Mouse (Mus musculus): ENCODE data around the gene Col6a5. TPM values are rescaled to one million over a fixed set of nuclear protein-coding genes. Genes with fewer than 3 reads are reported as not detected.

Col6a5 gene
- polyA plus RNA-seq, 1 experiment from 2014 or later = 0.38 TPM

- Histone ChIP-seq H3K36me3 (ENCODE audit: control insufficient read depth, insufficient read depth) (no peaks in the 10 kb centered on the region), H3K4me3 (ENCODE audit: low read length) (peak within 1 kb of the TSS; percentile 44), H3K4me2 (ENCODE audit: low read depth, low read length) (peak within 1 kb of the TSS; percentile 59), H3K27ac (ENCODE audit: low read length) (peak within 1 kb of the TSS; percentile 69), H3K4me1 (ENCODE audit: control insufficient read depth, insufficient read depth, low read length) (peaks cover 4% of the 10 kb centered on the region), H3K9me3 (replicated peaks; ENCODE audit: control insufficient read depth, low read length) (no peaks in the 10 kb centered on the region), H3K9ac (ENCODE audit: low read length) (peak within 1 kb of the TSS; percentile 64), H3K27me3 (ENCODE audit: control insufficient read depth, insufficient read depth, low read length) (0 out of 2 replicates have a peak, but pooled peaks cover 3% of the 10 kb centered on the region)
- peak; percentile 52; the same call in 1 of the 2 replicates for ATAC-seq (replicated peaks; ENCODE audit: extremely low read depth, insufficient read depth, low FRiP score)
- 16% methylated on average over 20 of the region's 20 CpGs for WGBS
These were observed 132.6 kb downstream of the Col6a5 start, which contains the start of gene Col6a6 for GRCm38 (mm10) chr9:105827791-105828385. TSS of gene Col6a6 (minus strand) at chr9:105828160.

- H3K4me3 ChIP-seq (ENCODE audit: low read length) = peak overlapping the region; percentile 23
- no peaks in the 10 kb centered on the region for H3K36me3 ChIP-seq (ENCODE audit: control insufficient read depth, insufficient read depth)
- no peak for ATAC-seq (replicated peaks; ENCODE audit: extremely low read depth, insufficient read depth, low FRiP score)
- H3K9ac ChIP-seq (ENCODE audit: low read length) = no peak overlapping the region
- no peaks in the 10 kb centered on the region for H3K9me3 ChIP-seq (replicated peaks; ENCODE audit: control insufficient read depth, low read length)
- H3K27ac ChIP-seq (ENCODE audit: low read length) = 0 out of 2 replicates have a peak overlapping the region, but pooled peaks have one; percentile 21
- H3K4me2 ChIP-seq (ENCODE audit: low read depth, low read length) = peak overlapping the region; percentile 46
- WGBS = 58% methylated on average over 8 of the region's 8 CpGs
- 0 out of 2 replicates have a peak, but pooled peaks cover 3% of the 10 kb centered on the region for H3K27me3 ChIP-seq (ENCODE audit: control insufficient read depth, insufficient read depth, low read length)
- H3K4me1 ChIP-seq (ENCODE audit: control insufficient read depth, insufficient read depth, low read length) = peaks cover 4% of the 10 kb centered on the region
These were observed 133.3 kb downstream of the Col6a5 start for GRCm38 (mm10) chr9:105827076-105827647.

- H3K27me3 ChIP-seq (ENCODE audit: control insufficient read depth, insufficient read depth, low read length) = no peaks in the 10 kb centered on the region
- no peaks in the 10 kb centered on the region for H3K4me1 ChIP-seq (ENCODE audit: control insufficient read depth, insufficient read depth, low read length)
- H3K4me2 ChIP-seq (ENCODE audit: low read depth, low read length) = no peak overlapping the region
- no peaks in the 10 kb centered on the region for H3K9me3 ChIP-seq (replicated peaks; ENCODE audit: control insufficient read depth, low read length)
- H3K27ac ChIP-seq (ENCODE audit: low read length) = no peak overlapping the region
- no peak for ATAC-seq (replicated peaks; ENCODE audit: extremely low read depth, insufficient read depth, low FRiP score)
- no peaks in the 10 kb centered on the region for H3K36me3 ChIP-seq (ENCODE audit: control insufficient read depth, insufficient read depth)
- no peak overlapping the region for H3K9ac ChIP-seq (ENCODE audit: low read length)
- H3K4me3 ChIP-seq (ENCODE audit: low read length) = no peak overlapping the region
- WGBS = 77% methylated on average over 6 of the region's 6 CpGs
These were observed 139.7 kb downstream of the Col6a5 start for GRCm38 (mm10) chr9:105820711-105821110.

DNA sequence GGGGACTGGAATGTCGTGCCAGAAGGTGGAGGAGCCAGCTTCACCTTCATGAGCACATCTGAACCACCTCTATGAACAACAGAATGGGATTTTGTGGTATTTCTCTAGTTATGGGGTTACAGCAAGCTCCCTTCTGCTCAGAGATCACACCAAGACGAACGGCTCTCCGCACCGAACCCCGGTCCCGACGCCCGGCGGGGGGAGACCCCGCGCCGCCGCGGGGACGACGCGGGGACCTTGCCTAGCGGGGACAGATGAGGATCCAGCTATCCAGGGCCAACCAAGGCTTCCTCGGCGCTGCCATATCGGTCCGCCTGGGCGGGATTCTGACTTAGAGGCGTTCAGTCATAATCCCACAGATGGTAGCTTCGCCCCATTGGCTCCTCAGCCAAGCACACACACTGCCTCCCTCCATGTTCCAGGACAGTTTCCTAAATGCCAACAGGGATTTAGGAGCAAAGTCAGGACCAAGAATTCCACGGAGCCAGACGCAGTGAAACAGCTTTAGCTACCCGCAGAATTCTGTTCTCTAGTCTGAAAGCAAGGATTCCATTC, 141.2 kb downstream of the Col6a5 start:
- H3K27ac ChIP-seq (ENCODE audit: low read length) = no peak overlapping the region
- no peaks in the 10 kb centered on the region for H3K9me3 ChIP-seq (replicated peaks; ENCODE audit: control insufficient read depth, low read length)
- H3K4me1 ChIP-seq (ENCODE audit: control insufficient read depth, insufficient read depth, low read length) = no peaks in the 10 kb centered on the region
- no peaks in the 10 kb centered on the region for H3K36me3 ChIP-seq (ENCODE audit: control insufficient read depth, insufficient read depth)
- 64% methylated on average over 29 of the region's 29 CpGs for WGBS
- H3K9ac ChIP-seq (ENCODE audit: low read length) = no peak overlapping the region
- H3K4me2 ChIP-seq (ENCODE audit: low read depth, low read length) = peak overlapping the region; percentile 31; the same call in 1 of the 2 replicates
- ATAC-seq (replicated peaks; ENCODE audit: extremely low read depth, insufficient read depth, low FRiP score) = no peak
- H3K27me3 ChIP-seq (ENCODE audit: control insufficient read depth, insufficient read depth, low read length) = no peaks in the 10 kb centered on the region
- H3K4me3 ChIP-seq (ENCODE audit: low read length) = no peak overlapping the region

DNA sequence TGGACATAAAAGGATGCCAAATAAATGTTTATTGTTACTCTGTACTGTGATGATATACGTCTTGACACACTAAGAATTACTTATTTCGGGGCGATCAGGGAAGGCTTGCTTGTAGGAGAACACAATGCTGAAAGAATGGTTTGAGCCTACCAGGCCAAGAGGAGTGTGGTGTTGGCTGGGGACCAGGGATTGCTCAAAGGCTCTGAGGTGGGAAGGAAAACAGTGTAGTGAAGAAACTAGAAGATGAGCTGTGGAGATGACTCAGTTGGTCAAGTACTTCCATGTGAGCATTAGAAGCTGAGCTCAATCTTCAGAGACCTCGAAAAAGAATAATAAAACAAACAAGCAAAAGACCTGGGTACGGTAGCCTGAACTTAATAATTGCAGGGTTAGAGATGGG, 146.0 kb downstream of the Col6a5 start:
- WGBS = 81% methylated on average over 5 of the region's 5 CpGs
- Histone ChIP-seq H3K4me1 (ENCODE audit: control insufficient read depth, insufficient read depth, low read length) (no peaks in the 10 kb centered on the region), H3K4me3 (ENCODE audit: low read length) (no peak overlapping the region), H3K27me3 (ENCODE audit: control insufficient read depth, insufficient read depth, low read length) (no peaks in the 10 kb centered on the region), H3K36me3 (ENCODE audit: control insufficient read depth, insufficient read depth) (no peaks in the 10 kb centered on the region), H3K4me2 (ENCODE audit: low read depth, low read length) (no peak overlapping the region), H3K9me3 (replicated peaks; ENCODE audit: control insufficient read depth, low read length) (no peaks in the 10 kb centered on the region), H3K27ac (ENCODE audit: low read length) (no peak overlapping the region), H3K9ac (ENCODE audit: low read length) (no peak overlapping the region)
- no peak for ATAC-seq (replicated peaks; ENCODE audit: extremely low read depth, insufficient read depth, low FRiP score)

GRCm38 (mm10) chr9:105811458-105811857, 149.0 kb downstream of the Col6a5 start:
- H3K9me3 ChIP-seq (replicated peaks; ENCODE audit: control insufficient read depth, low read length) = no peaks in the 10 kb centered on the region
- WGBS = 72% methylated on average over 7 of the region's 7 CpGs
- ATAC-seq (replicated peaks; ENCODE audit: extremely low read depth, insufficient read depth, low FRiP score) = no peak
- no peaks in the 10 kb centered on the region for H3K27me3 ChIP-seq (ENCODE audit: control insufficient read depth, insufficient read depth, low read length)
- H3K9ac ChIP-seq (ENCODE audit: low read length) = no peak overlapping the region
- H3K36me3 ChIP-seq (ENCODE audit: control insufficient read depth, insufficient read depth) = no peaks in the 10 kb centered on the region
- H3K27ac ChIP-seq (ENCODE audit: low read length) = no peak overlapping the region
- no peak overlapping the region for H3K4me3 ChIP-seq (ENCODE audit: low read length)
- no peak overlapping the region for H3K4me2 ChIP-seq (ENCODE audit: low read depth, low read length)
- H3K4me1 ChIP-seq (ENCODE audit: control insufficient read depth, insufficient read depth, low read length) = no peaks in the 10 kb centered on the region

GRCm38 (mm10) chr9:105808920-105809505, 151.4 kb downstream of the Col6a5 start:
- no peak for ATAC-seq (replicated peaks; ENCODE audit: extremely low read depth, insufficient read depth, low FRiP score)
- Histone ChIP-seq H3K4me1 (ENCODE audit: control insufficient read depth, insufficient read depth, low read length) (no peaks in the 10 kb centered on the region), H3K27ac (ENCODE audit: low read length) (no peak overlapping the region), H3K9me3 (replicated peaks; ENCODE audit: control insufficient read depth, low read length) (no peaks in the 10 kb centered on the region), H3K4me2 (ENCODE audit: low read depth, low read length) (no peak overlapping the region), H3K36me3 (ENCODE audit: control insufficient read depth, insufficient read depth) (no peaks in the 10 kb centered on the region), H3K9ac (ENCODE audit: low read length) (no peak overlapping the region), H3K27me3 (ENCODE audit: control insufficient read depth, insufficient read depth, low read length) (no peaks in the 10 kb centered on the region), H3K4me3 (ENCODE audit: low read length) (no peak overlapping the region)
- WGBS = 85% methylated on average over 17 of the region's 17 CpGs
